Mouse (Mus musculus): ENCODE measurements at regions not wholly inside any gene's neighbourhood (a gene's known extent, or its start where the extent isn't known, plus 50 kb on each side); places are given as distances from the start of the nearest gene placed in this dataset.
A peak's percentile ranks its signal among the peaks of the same experiment; 100 is the strongest.

DNA sequence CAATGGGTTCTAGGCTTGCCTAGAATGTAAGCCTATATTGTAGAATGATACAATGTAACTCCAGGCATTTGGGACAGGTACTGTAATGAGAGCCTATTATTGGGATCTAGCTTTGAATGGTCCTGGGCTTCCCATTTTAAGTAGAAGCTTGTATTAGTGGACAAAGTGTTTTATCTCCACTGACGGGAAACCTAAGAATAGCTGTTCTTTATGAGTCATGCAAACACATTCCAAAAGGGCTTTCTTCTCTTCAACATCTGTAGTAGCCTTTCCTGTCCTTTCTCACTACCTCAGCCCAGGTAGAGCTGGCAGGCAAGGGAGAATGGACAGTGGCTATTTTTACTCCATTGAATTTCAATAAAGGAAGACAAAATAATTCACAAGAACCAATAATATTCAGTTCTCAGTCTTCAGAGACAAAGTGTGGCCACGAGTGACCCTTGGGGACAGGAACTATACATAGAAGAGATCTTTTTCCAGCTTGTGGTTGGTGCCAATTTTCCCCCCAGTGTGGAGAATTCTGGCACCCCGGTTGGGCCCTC is 82.8 kb downstream of the Csl start:
- 77% methylated on average over 3 of the region's 3 CpGs for WGBS
- no peaks in the 10 kb centered on the region for H3K36me3 ChIP-seq
- H3K27me3 ChIP-seq (replicated peaks): no peaks in the 10 kb centered on the region
- no peak overlapping the region for H3K4me3 ChIP-seq (replicated peaks)
- no peaks in the 10 kb centered on the region for H3K4me1 ChIP-seq (replicated peaks)
- no peak overlapping the region for H3K4me2 ChIP-seq (replicated peaks)
- no peak for ATAC-seq
- H3K9me3 ChIP-seq: no peaks in the 10 kb centered on the region
- no peak overlapping the region for H3K27ac ChIP-seq
- H3K9ac ChIP-seq: no peak overlapping the region

DNA sequence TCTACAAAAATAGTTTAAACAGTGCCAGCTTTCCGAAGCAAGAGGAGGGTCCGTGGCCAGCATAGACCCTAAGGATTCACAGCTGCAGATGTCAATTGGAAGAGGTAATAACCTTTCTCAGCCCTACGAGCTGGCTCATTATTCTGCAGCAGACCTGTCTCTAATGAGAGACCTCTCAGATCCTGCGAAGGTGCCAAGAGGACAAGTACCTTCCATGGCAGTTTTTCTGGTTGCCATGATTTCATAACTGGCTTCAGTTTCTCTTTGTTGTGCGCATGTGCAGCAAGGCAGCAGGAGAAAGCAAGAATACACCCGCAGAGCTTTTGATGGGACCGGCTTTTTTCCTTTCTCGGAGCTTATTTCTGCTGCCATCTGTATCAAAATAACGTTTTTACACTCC is 81.4 kb downstream of the Csl start:
- no peaks in the 10 kb centered on the region for H3K27me3 ChIP-seq (replicated peaks)
- H3K9ac ChIP-seq: no peak overlapping the region
- H3K36me3 ChIP-seq: no peaks in the 10 kb centered on the region
- no peaks in the 10 kb centered on the region for H3K9me3 ChIP-seq
- H3K4me2 ChIP-seq (replicated peaks): no peak overlapping the region
- H3K4me1 ChIP-seq (replicated peaks): no peaks in the 10 kb centered on the region
- H3K4me3 ChIP-seq (replicated peaks): no peak overlapping the region
- 88% methylated on average over 9 of the region's 9 CpGs for WGBS
- no peak overlapping the region for H3K27ac ChIP-seq
- no peak for ATAC-seq

DNA sequence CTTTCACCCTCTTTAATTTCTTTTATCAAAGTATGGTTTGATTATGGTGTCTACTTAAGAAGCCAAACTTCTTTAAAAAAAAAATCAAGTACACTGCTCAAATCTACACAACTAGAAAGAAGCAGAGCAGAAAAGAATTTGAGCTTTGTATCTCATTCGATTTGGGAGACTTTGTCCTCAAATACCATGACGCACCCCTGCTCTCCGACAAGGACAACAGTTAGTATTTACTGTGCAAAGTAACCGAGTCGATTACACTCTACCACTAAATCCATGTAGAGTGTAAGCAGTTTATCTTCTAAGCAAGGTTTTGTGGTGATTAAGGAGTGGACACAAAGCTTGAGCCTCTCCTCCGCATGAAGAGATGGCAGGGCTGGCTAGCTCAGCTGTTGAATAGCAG is 79.6 kb downstream of the Csl start:
- H3K9ac ChIP-seq: no peak overlapping the region
- H3K4me3 ChIP-seq (replicated peaks): no peak overlapping the region
- H3K36me3 ChIP-seq: no peaks in the 10 kb centered on the region
- H3K4me1 ChIP-seq (replicated peaks): no peaks in the 10 kb centered on the region
- no peaks in the 10 kb centered on the region for H3K9me3 ChIP-seq
- no peak for ATAC-seq
- 72% methylated on average over 6 of the region's 6 CpGs for WGBS
- no peak overlapping the region for H3K4me2 ChIP-seq (replicated peaks)
- H3K27me3 ChIP-seq (replicated peaks): no peaks in the 10 kb centered on the region
- no peak overlapping the region for H3K27ac ChIP-seq

DNA sequence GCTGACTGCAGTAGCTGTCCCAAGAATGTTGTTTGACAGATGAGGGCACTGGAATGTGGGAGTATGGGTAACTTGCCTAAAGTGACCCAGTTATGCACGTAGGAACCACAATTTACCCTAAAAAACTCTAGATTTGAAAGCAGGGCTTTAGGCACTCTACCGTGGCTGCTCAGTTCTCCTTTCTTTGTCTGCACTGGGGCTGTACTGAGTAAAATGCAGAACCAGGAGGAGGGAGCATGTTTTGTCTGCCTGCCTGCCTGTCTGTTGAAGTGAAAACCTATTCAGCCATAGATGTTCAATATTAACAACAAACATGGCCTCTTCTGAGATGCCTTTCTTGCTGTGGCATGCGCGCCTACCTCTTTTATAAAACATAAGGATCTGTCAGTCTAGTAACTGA is 77.5 kb downstream of the Csl start:
- Histone ChIP-seq H3K9ac (no peak overlapping the region), H3K4me1 (replicated peaks) (no peaks in the 10 kb centered on the region), H3K27me3 (replicated peaks) (no peaks in the 10 kb centered on the region), H3K4me3 (replicated peaks) (no peak overlapping the region), H3K9me3 (no peaks in the 10 kb centered on the region), H3K4me2 (replicated peaks) (no peak overlapping the region), H3K27ac (no peak overlapping the region), H3K36me3 (no peaks in the 10 kb centered on the region)
- ATAC-seq: no peak
- 75% methylated on average over 4 of the region's 4 CpGs for WGBS

DNA sequence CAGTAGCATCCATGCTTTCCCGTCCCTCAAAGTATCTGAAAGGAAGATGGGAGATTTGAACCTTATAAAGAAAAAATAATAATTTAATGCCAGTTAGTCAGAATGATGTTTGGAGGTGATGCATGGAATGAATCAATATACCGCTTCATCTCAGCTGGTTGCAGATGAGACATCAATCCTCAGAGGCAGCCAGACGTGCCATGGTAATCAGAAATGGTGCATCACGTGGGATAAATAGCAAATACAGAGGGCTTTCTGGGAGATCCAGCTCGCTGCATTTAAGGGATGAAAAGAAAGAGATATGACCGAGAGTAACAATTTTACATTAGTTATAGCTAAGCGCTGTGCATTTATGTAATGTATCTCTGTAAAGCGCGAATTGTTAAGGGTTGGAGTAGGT is 77.1 kb downstream of the Csl start:
- H3K9me3 ChIP-seq: no peaks in the 10 kb centered on the region
- no peak overlapping the region for H3K27ac ChIP-seq
- no peaks in the 10 kb centered on the region for H3K36me3 ChIP-seq
- WGBS: 89% methylated on average over 9 of the region's 9 CpGs
- H3K4me2 ChIP-seq (replicated peaks): no peak overlapping the region
- no peaks in the 10 kb centered on the region for H3K4me1 ChIP-seq (replicated peaks)
- no peak overlapping the region for H3K4me3 ChIP-seq (replicated peaks)
- H3K27me3 ChIP-seq (replicated peaks): no peaks in the 10 kb centered on the region
- ATAC-seq: no peak
- H3K9ac ChIP-seq: no peak overlapping the region

DNA sequence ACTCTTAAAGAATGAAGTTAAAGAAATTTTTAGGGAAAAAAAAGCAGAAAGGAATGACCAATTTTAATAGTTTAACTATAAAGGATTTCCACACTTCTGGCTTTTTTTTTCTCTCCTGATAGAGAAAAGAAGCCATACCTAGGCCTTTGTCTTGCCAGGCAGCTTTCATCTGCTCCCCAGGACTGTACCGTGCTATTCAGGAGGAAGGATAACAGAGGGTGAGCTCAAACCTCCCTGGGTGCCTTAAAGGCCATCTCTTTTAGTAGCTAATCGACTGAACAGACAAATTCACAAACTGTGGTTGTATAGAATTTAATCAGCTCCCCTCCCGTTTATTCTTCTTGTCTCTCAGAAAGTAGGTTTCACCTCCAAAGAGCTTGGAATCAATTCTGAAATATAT is 76.1 kb downstream of the Csl start:
- Histone ChIP-seq H3K4me3 (replicated peaks) (no peak overlapping the region), H3K27me3 (replicated peaks) (no peaks in the 10 kb centered on the region), H3K9me3 (no peaks in the 10 kb centered on the region), H3K4me1 (replicated peaks) (no peaks in the 10 kb centered on the region), H3K4me2 (replicated peaks) (no peak overlapping the region), H3K9ac (no peak overlapping the region), H3K36me3 (no peaks in the 10 kb centered on the region), H3K27ac (no peak overlapping the region)
- no peak for ATAC-seq
- 41% methylated on average over 3 of the region's 3 CpGs for WGBS

DNA sequence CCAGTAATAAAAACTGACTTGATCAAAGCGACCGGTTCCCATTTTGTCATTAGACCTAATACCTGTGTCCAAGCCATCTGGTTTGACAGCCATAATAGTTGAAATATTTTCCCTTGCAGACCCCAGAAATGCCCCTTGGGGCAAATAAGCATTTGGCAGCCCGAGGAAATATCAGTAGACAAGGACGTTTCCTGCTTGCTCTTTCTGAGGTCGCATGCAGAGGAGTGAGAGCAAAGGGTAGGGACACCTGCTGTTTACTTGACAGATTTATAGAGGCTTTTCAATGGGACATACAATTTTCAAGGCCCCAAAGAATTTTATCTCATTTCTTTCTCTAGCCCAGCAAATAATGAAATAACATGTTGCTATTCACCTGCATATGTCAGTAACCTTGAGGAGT is 73.5 kb downstream of the Csl start:
- no peaks in the 10 kb centered on the region for H3K27me3 ChIP-seq (replicated peaks)
- WGBS: 38% methylated on average over 5 of the region's 5 CpGs
- H3K9me3 ChIP-seq: no peaks in the 10 kb centered on the region
- H3K4me1 ChIP-seq (replicated peaks): no peaks in the 10 kb centered on the region
- ATAC-seq: no peak
- no peak overlapping the region for H3K9ac ChIP-seq
- H3K4me2 ChIP-seq (replicated peaks): no peak overlapping the region
- no peak overlapping the region for H3K27ac ChIP-seq
- H3K4me3 ChIP-seq (replicated peaks): no peak overlapping the region
- no peaks in the 10 kb centered on the region for H3K36me3 ChIP-seq

DNA sequence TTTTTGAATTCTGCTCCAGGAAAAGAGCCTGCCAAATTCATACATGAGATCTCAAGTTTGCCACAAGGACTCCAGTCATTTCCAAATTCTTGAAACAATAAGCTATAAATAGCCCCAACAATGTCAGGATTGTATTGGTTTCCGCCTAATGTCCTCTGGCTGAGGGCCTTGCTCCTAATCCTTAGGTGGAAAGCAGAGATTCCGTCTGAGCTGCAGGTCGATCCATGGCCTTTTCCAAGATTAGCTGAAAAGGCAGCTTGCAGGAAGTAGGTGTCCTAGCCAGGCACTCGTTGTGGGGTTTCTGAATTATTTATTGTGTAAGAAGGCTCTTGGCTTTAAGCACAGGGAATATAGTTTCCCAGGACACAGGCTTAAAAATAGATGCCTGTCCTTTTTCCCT is 72.4 kb downstream of the Csl start:
- Histone ChIP-seq H3K27ac (no peak overlapping the region), H3K4me3 (replicated peaks) (no peak overlapping the region), H3K36me3 (no peaks in the 10 kb centered on the region), H3K4me1 (replicated peaks) (no peaks in the 10 kb centered on the region), H3K27me3 (replicated peaks) (no peaks in the 10 kb centered on the region), H3K4me2 (replicated peaks) (no peak overlapping the region), H3K9ac (no peak overlapping the region), H3K9me3 (no peaks in the 10 kb centered on the region)
- WGBS: 63% methylated on average over 4 of the region's 4 CpGs
- no peak for ATAC-seq

GRCm38 (mm10) chr10:99697696-99698095 is 61.8 kb downstream of the Csl start:
- H3K27me3 ChIP-seq (replicated peaks): no peaks in the 10 kb centered on the region
- ATAC-seq: no peak
- H3K4me2 ChIP-seq (replicated peaks): no peak overlapping the region
- H3K36me3 ChIP-seq: no peaks in the 10 kb centered on the region
- no peaks in the 10 kb centered on the region for H3K4me1 ChIP-seq (replicated peaks)
- no peaks in the 10 kb centered on the region for H3K9me3 ChIP-seq
- no peak overlapping the region for H3K9ac ChIP-seq
- no peak overlapping the region for H3K27ac ChIP-seq
- no peak overlapping the region for H3K4me3 ChIP-seq (replicated peaks)
- WGBS: 81% methylated on average over 8 of the region's 8 CpGs

DNA sequence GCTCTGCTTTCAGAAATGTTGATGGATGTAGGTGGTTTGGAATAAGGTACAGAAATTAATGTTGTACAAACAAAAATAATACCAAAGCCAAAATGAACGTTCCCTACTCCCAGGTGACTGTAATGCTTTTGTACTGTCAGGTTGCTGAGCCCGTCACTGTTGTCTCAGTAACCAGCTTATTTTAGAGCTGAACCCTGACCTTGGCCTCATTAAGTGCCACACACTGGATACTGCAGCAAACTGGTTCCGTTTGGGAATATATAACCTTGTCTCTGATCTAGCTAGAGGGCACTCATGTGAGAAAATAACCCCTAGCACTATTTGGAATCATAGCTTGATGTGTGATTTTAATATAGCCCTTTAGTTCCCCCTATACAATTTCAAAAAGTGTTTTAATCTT is 60.0 kb downstream of the Csl start:
- 48% methylated on average over 3 of the region's 3 CpGs for WGBS
- Histone ChIP-seq H3K36me3 (no peaks in the 10 kb centered on the region), H3K9me3 (no peaks in the 10 kb centered on the region), H3K27me3 (replicated peaks) (no peaks in the 10 kb centered on the region), H3K4me2 (replicated peaks) (no peak overlapping the region), H3K4me3 (replicated peaks) (no peak overlapping the region), H3K9ac (no peak overlapping the region), H3K27ac (no peak overlapping the region), H3K4me1 (replicated peaks) (no peaks in the 10 kb centered on the region)
- ATAC-seq: no peak

DNA sequence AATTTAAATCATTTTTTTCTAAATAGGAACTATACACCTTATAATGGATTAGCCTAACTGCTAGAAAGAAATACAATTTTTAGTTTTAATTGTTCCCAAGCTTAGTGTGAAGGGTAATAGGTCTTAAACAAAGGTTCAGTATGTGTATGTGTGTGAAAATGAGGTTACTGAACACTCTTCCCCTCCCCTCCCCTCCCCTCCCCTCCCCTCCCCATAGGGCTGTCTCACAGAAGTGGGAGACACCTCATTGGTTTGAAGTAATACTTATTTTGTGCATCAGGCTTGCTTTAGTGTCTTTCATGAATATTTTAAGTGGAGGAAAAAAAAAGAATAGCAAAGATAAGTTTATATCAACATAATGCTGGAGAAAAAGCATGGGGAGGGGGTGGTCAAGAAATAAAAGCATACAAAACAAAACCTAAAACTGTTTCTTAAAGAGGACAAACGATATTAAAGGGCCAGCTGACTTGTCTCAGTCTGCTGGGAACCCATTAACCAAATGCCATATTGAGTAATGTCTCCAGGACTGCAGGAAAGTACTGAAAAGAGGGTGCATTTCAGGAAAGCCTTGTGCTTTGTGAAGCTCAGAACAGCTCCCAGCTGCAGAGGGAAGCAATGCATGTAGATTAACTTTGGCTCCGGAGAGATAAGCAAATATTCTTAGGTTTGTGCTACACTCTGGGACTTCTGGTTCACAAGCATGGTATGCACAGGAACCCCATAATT is 59.2 kb downstream of the Csl start:
- H3K4me3 ChIP-seq (replicated peaks): no peak overlapping the region
- no peak overlapping the region for H3K27ac ChIP-seq
- 21% methylated on average over 2 of the region's 2 CpGs for WGBS
- H3K36me3 ChIP-seq: no peaks in the 10 kb centered on the region
- H3K27me3 ChIP-seq (replicated peaks): no peaks in the 10 kb centered on the region
- H3K9me3 ChIP-seq: no peaks in the 10 kb centered on the region
- ATAC-seq: peak; percentile 51; the same call in 1 of the 2 replicates
- no peak overlapping the region for H3K9ac ChIP-seq
- no peaks in the 10 kb centered on the region for H3K4me1 ChIP-seq (replicated peaks)
- H3K4me2 ChIP-seq (replicated peaks): no peak overlapping the region

All from intestine, embryonic 15.5 days (tissue).